Mouse (Mus musculus) left cerebral cortex, adult 2 months (tissue): ENCODE results near the gene Nav2. TPM values are rescaled to one million over a fixed set of nuclear protein-coding genes. Genes with fewer than 3 reads are reported as not detected.

Experiments used
- DNase-seq, 2 experiments: peaks; one replicate each; pipeline ENCODE4 v3.0.0; 2021 to 2022; ENCODE audit warnings: low spot score in 2 of 2, mixed read lengths in 1 of 2; ENCODE audit errors: extremely low spot score in 1 of 2
- H3K27ac ChIP-seq: fragments of 200-600 bp; 2 replicates; pipeline ENCODE4 v1.8.1; 2022
- H3K4me3 ChIP-seq: fragments of 200-600 bp; 2 replicates; pipeline ENCODE4 v1.8.1; 2022
- CTCF ChIP-seq: fragments of 200-600 bp; IDR thresholded peaks from 2 replicates; pipeline ENCODE4 v1.8.1; 2022; ENCODE audit warnings: antibody characterized with exemption, mild to moderate bottlenecking, moderate library complexity
- intact Hi-C: fragments of 180-260 bp; cut with DNase I; formaldehyde crosslinking; loops from one replicate; pipeline ENCODE4 v1.15.1; 2025
- total RNA-seq, 2 experiments: library from RNA; stranded (reverse); gene quantifications; 2 replicates each; pipeline ENCODE4 v1.2.3; 2021

Gene Nav2
- total RNA-seq, 2 experiments from 2014 or later: 102 to 119 TPM

DNA sequence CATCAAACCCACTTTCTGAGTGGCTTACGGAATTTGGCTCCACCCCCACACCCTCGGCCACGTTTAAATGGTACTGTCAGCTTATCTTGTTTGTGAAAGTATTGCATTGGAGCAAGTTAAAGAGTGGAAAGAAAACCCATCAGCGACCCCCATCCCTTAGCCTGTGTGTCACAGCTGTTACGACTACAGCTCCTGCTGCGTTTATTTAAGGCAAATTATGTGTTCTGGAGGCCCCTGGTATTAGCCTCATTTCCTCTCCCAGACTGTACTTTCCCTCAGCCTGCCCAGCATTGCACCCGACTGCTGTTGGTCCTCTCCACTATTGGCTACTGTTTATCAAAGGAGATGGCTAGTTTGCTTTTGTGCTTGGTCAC is 569.4 kb downstream of the Nav2 start:
- no peak for DNase-seq
- intact Hi-C loops: no loop called here
- H3K27ac ChIP-seq: no peak overlapping the region
- no peak overlapping the region for H3K4me3 ChIP-seq
- no peak for TF ChIP-seq CTCF

DNA sequence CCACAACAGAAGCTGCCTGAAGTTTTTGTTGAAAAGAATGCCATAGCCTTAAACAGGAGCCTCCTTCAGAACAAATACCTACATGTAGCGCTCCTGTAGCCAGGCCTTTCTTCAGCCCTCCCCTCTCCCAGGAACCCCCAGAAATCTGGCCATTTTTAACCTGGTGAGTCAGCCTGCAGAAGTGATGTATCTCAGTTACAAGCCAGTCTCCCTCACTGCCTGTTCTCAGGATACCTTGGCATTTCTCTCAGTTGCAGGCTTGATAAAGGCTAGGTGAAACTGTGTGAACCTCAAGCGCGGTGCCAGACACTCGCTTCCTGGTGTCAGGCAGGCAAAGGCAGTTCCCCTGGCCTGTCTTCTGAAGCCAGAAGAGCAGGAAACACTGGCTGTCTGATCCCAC is 570.4 kb downstream of the Nav2 start:
- intact Hi-C loops: no loop called here
- no peak overlapping the region for H3K27ac ChIP-seq
- H3K4me3 ChIP-seq: no peak overlapping the region
- DNase-seq: no peak
- no peak for TF ChIP-seq CTCF

DNA sequence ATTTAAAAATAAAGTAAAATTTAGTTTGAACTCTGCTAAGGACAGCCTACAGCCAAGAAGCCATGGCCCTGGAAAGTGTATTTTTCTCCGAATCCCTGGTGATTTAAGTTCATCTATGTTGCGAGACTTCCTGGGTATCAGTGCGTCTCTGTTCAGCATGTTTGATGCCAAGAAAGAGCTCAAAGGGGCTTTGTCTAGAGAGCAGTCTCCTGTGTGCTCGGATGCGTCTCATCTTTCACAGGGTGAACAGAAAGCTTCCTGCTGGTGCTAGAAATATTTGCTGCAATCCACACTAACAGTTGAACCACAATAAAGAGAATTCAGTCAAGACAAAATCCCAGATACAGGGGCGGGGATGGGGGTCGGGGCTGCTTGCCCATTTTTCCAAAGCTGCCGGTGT is 572.4 kb downstream of the Nav2 start:
- Histone ChIP-seq H3K4me3 (no peak overlapping the region), H3K27ac (no peak overlapping the region)
- no peak for TF ChIP-seq CTCF
- DNase-seq: no peak
- intact Hi-C loops: loop anchor here (5.0 kb wide), 1 partner anchor 41 kb away; no protein-coding TSS in a partner anchor

DNA sequence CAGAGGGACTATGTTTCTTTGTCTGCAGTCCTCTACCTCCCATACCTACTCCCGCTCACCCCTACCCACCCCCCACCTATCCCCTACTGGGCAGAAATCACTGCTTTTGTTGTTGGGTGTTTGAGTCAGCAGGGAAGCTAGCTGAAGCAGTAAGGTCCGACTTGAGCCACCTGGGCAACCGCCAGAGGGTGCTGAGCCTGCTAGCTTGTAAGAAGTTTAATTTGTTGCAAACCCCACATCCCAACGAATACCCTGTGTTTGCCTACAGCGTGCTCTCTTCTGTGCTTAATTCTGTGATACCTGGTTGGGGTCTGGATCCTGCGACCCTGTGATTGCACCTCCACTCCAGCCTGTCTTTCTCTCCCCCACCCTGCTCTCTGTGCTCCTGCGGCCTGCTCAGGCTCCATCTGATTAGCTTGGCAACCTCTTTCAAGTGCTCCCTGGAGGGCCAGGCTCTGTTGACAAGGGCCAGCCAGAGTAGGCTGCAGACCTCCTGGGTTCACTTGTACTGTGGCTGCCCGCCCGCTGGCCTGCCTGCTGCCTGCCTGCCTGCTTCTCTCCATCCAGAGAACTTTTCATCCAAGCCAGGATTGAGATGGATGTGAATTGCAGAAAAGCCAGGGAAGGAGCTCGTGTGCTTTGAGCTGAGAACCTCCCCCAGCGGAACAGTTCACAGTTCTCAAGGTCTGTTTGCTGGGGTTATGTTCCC is 575.7 kb downstream of the Nav2 start:
- intact Hi-C loops: loop anchor here (5.0 kb wide), 1 partner anchor 38 kb away; no protein-coding TSS in a partner anchor
- TF ChIP-seq CTCF: peak; percentile 12; the same call in 1 of the 2 replicates
- Histone ChIP-seq H3K27ac (peak overlapping the region; percentile 50), H3K4me3 (no peak overlapping the region)
- no peak for DNase-seq

DNA sequence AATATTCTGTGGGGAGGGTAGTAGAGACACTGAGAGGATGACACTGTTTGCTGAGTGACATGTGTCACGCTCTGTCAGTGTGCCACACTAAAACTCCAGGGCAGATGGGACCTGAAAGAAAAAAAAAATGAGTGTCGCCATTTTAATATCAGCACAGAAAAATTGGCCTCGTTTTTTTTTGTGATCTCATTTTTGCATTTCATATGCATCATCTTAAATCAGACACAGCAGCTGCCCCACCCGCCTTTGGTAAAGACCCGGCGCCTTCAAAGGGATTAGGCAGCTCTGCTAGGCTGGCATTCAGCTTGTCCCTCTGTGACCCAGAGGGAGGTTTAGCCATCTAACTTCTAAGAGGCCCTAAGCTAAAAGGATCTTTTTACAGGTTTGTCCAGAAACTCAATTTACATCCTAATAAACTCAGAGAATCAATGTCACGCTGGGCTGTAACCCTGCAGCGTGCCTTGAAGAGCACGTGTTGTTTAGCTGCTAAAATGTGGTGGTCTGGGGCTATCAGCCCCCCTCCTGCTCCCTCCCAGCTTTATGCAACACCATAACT is 576.9 kb downstream of the Nav2 start:
- H3K27ac ChIP-seq: peak overlapping the region; percentile 60
- H3K4me3 ChIP-seq: no peak overlapping the region
- intact Hi-C loops: no loop called here
- DNase-seq: no peak
- TF ChIP-seq CTCF: no peak

DNA sequence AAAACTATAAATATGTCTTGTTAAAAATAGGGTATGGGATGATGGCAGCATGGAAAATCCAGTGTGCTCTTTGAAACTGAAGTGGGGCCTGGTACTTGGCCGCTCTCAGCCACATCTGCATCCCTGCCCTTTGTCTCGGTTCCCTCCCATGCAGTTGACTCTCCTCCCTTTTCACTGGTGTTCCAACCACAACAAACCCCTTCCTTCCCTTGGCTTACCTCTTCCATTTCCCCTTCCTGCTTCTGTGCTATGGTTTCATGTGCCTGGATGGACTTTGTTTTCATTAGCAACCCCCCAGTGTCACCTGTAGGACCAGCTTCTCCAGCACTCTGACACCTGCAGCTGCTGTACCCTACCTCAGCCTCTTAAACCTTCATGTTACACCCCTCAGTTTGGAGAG is 578.8 kb downstream of the Nav2 start:
- Histone ChIP-seq H3K4me3 (no peak overlapping the region), H3K27ac (no peak overlapping the region)
- no peak for TF ChIP-seq CTCF
- DNase-seq: no peak
- intact Hi-C loops: no loop called here

DNA sequence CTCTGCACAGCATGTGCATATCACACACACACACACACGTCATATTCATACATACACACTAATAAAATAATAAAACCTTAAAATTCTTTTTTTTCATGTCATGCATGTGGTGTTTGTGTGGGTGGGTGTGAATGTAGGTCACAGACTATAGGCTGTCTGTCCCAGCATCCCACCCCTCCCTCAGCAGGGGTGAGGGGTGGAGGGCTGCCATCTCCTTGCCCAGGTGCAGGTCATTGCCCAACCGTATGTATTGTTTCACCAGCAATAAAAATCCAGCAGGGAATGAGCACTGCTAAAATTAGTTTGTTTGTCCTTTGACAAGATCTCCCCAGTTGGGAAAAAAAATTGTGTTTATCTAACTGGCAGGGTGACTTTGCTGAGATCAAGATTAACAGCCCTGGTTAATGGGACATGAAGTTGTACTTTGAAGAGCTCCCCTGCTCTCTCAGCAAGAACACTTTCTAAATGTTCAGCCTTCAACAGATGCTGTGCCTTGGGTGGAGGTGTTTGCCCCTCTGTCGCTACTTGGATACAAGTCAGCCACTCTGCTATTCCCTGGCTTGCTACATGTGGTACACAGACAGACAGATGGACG is 580.1 kb downstream of the Nav2 start:
- no peak for DNase-seq
- TF ChIP-seq CTCF: no peak
- Histone ChIP-seq H3K27ac (no peak overlapping the region), H3K4me3 (no peak overlapping the region)
- intact Hi-C loops: no loop called here

DNA sequence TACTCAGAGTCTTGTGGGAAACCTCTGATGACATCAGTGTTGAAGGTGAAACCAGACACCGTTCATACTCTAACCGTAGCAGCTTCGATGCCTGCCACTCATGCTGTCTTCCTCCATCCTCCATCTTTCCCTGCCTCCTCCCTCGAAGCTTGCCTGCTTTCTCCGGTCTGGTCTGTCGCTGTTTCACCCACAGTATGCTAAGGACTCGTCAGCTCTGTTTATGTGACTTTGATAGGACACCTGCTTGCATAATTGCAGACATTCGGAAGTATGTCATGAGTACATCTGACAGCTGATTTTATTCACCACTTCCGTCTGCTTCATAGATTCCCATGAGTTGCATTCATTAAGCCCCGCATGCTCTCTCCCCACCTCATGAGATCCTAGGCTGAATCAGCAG is 582.3 kb downstream of the Nav2 start:
- DNase-seq: no peak
- Histone ChIP-seq H3K4me3 (no peak overlapping the region), H3K27ac (peak overlapping the region; percentile 21; the same call in 1 of the 2 replicates)
- TF ChIP-seq CTCF: no peak
- intact Hi-C loops: loop anchor here (5.0 kb wide), 1 partner anchor 111 kb away; no protein-coding TSS in a partner anchor

DNA sequence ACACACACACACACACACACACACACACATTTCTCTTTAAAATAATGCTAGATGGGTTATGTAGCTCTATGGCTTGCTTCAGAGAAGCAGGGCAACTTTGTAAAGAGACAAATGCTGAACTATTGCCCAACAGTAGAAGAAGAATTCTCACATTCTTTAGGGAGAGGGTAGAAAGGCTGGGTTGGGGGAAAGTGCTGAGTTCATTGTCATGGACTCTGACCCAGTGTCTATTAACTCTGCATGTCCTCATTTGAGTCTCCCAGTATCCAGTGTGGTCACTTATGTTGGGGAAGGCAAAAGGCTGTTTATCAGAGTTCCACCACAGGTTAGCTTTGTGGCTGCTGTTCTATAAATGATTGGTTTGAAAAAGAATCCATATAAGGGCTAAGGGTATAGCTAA is 584.1 kb downstream of the Nav2 start:
- no peak for DNase-seq
- TF ChIP-seq CTCF: no peak
- intact Hi-C loops: loop anchor here (5.0 kb wide), 1 partner anchor 110 kb away; no protein-coding TSS in a partner anchor
- H3K4me3 ChIP-seq: no peak overlapping the region
- H3K27ac ChIP-seq: no peak overlapping the region

DNA sequence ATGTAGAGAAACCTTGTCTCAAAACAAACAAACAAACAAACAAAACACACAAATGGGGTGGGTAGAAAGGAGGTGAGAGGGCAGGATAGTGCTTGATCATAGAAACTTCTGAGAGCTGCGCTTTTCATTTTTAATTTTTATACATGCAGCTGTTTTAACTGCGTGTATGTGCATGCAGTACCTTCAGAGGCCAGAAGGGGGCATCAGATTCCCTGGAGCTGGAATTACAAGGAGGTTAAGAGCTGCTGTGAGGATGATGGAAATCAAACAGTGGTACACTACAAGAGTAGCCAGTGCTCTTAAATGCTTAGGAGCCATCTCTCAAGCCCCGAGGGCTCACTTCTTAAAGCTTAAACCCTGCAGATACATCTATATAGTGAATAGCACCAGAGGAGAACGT is 584.7 kb downstream of the Nav2 start:
- intact Hi-C loops: loop anchor here (5.0 kb wide), 1 partner anchor 109 kb away; no protein-coding TSS in a partner anchor
- no peak overlapping the region for H3K27ac ChIP-seq
- no peak overlapping the region for H3K4me3 ChIP-seq
- DNase-seq: no peak
- peak; percentile 70 for TF ChIP-seq CTCF

DNA sequence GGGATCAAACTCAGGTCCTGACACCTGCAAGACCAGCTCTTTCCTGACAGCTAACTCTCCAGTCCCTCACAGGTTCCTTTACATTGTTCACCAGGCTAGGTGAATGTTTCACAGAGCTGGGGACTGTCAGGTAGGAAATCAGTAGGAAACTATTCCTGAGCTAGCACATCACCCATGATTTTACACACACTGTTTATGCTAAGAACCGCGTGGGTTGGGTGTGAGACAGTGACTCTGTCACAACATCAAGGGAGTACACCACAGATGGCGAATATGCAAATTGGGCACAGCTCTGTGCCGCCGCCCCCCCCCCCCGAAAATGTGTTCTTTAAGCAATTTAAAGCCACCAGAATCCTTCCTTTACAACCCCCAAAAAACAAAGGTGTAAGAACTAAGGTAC is 586.1 kb downstream of the Nav2 start:
- Histone ChIP-seq H3K27ac (peak overlapping the region; percentile 48; the same call in 1 of the 2 replicates), H3K4me3 (no peak overlapping the region)
- no peak for TF ChIP-seq CTCF
- intact Hi-C loops: loop anchor here (5.0 kb wide), 1 partner anchor 108 kb away; no protein-coding TSS in a partner anchor
- peak; percentile 47 to 56 for DNase-seq

DNA sequence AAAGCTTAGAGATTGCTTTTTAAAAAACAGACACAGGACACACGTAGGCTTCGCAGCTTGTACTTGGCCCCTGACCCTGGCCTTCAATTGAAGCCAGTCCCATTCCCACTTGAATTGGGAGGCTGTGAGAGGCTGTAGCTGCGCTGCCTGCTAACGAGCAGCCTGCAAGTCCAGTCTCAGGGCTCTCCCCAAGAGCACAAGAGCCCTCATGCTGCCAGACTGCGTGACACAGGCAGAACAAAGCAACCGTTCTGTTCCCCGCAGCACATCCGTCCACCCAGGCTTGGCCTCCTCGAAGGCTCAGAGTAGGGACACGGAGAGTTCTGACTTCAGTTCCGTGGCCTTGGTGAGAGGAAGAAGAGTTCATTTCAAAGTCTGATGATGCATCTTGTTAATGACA is 587.6 kb downstream of the Nav2 start:
- Histone ChIP-seq H3K4me3 (no peak overlapping the region), H3K27ac (peak overlapping the region; percentile 78)
- intact Hi-C loops: loop anchor here (1.0 kb wide), 1 partner anchor 73 kb away; no protein-coding TSS in a partner anchor
- TF ChIP-seq CTCF: no peak
- DNase-seq: no peak
